Mouse (Mus musculus) cerebellum, adult (tissue): ENCODE measurements at regions not wholly inside any gene's neighbourhood (a gene's known extent, or its start where the extent isn't known, plus 50 kb on each side); places are given as distances from the start of the nearest gene placed in this dataset.
"Not testable (repeated sequence)": the region's sequence is repeated elsewhere in the genome, so short reads cannot be mapped to it uniquely, and the experiment has no call there.

Experiments
- ATAC-seq: cut with Nextera tagmentation; 2 replicates; pipeline ENCODE4 v1.9.2; 2017; ENCODE audit warnings: mild to moderate bottlenecking, moderate library complexity, mixed read lengths; ENCODE audit not compliant: insufficient number of reproducible peaks, low FRiP score, low TSS enrichment

- ATAC-seq = no peak
These were observed 379.7 kb upstream of the Adamts5 start for GRCm38 (mm10) chr16:86281326-86281725.

DNA sequence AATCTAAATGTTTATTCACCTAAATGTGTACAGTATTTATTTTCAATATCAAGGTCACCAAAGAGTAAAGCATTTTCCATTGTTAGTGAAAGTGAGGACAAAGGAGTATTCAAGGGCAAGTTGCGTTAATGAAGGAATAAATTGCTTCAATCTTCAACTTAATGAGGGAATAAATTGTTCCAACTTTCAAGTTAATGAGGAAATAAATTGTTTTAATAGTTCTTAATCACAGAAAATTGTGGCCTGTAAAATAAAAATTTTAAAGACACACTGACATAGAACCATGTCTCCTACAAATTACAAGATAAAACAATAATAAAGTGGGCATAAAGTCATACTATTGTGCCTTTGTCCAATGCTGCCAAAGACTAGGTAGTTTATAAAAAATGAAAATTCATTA lies 375.4 kb upstream of the Adamts5 start:
- ATAC-seq = no peak

- 0 out of 2 replicates have a peak, but pooled peaks have one; percentile 26 for ATAC-seq
These were observed 360.0 kb upstream of the Adamts5 start for GRCm38 (mm10) chr16:86261612-86262011.

DNA sequence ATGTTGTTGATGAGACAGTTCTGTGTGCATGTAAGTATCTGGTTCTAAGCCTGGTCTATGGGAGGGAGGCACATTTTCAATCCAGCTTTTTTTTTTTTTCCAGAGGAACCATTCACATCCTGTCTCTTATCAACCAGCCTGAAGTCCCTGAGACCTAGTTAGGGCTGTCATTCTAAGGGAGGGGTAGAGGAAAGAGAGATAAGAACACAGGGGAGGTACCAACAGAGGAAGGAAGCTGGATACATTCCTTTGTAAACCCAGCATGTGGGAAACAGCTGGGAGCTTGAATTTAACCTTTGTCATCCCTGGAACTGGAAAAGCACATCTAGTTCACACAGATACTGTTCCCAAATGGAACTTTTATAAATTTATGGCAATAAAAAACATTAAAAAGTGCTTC lies 351.0 kb upstream of the Adamts5 start:
- no peak for ATAC-seq

DNA sequence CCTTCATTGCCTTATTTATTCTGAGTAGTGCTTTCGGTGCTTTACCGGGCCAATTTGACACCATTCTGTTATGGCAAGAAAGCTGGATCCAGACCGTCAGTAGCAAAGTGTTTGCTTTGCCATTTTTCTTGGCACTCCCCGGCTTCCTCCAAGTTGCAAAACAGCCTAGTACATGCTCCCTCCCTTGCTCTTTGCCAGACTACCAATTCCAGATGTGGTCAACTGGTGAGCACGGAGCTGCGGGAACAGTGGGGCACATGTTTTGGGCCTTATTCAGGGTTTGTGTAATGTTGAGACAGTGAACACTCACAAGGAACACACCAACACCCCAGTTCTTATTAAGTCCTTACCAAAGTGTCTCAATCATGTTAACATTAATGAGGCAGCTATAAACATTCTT lies 348.4 kb upstream of the Adamts5 start:
- no peak for ATAC-seq

- ATAC-seq = no peak
These were observed 342.6 kb upstream of the Adamts5 start for GRCm38 (mm10) chr16:86244191-86244590.

GRCm38 (mm10) chr16:86242766-86243510 lies 341.3 kb upstream of the Adamts5 start:
- ATAC-seq = no peak

DNA sequence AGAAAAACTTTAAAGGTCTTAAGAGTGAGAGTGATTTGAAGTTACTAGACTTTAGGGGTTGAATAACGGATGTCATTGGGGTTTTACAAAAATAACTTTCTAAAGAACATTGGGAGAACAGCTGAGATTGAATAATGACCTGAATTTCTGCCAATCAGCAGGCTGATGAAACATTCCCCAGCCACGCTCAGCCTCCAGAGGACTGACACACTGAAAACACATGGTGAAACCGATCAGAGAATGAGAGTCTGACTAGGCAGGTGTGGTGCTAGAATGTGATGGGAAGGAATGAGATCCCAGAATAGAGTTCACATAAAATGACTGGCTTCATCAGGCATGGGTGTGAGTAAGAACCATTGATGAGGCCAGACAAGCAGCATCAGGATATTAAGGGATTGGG lies 321.4 kb upstream of the Adamts5 start:
- no peak for ATAC-seq

DNA sequence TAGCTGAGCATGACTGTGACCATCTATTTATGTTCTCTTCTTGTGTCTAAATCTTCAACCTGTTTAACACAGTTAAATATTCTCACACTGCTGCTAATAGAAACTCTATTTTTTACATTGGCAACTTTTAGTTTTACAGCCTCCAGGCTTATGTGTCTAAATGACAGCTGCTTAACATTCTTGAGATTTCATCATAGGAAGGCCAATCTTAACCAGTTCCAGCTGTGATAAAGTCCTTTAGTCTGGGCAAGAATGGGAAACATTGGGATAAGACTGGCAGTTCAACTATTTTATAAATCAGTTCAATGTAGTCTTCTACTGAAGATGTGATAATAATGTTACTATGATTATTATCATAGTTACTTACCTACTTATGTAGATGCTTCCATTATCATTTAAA lies 308.9 kb upstream of the Adamts5 start:
- ATAC-seq = no peak

- ATAC-seq = no peak
These were observed 307.7 kb upstream of the Adamts5 start for GRCm38 (mm10) chr16:86209319-86209718.

GRCm38 (mm10) chr16:86189874-86190273 lies 288.2 kb upstream of the Adamts5 start:
- ATAC-seq = no peak

- no peak for ATAC-seq
These were observed 287.3 kb upstream of the Adamts5 start for GRCm38 (mm10) chr16:86188966-86189365.

- not testable (repeated sequence) for ATAC-seq
These were observed 286.0 kb upstream of the Adamts5 start for GRCm38 (mm10) chr16:86187609-86188008.

- no peak for ATAC-seq
These were observed 257.6 kb upstream of the Adamts5 start for GRCm38 (mm10) chr16:86159021-86159815.

DNA sequence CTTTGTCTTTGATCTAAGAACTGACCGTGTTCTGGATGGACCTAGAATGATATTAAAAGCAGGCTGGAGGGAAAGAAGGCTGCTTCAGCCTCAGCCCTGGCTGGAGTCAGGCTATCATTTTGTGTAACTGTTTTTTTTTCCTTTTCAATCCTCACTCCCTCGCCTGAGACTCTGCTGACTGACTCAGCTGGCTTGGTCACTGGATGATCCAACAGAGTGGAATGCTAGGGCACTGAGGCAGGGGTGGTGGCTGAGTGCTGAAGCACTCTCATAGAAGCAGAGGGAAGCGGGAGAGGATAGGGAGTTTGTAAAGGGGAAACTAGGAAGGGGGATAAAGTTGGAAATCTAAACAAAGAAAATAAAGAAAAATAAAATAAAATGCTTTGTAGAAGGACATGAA lies 236.5 kb upstream of the Adamts5 start:
- no peak for ATAC-seq

DNA sequence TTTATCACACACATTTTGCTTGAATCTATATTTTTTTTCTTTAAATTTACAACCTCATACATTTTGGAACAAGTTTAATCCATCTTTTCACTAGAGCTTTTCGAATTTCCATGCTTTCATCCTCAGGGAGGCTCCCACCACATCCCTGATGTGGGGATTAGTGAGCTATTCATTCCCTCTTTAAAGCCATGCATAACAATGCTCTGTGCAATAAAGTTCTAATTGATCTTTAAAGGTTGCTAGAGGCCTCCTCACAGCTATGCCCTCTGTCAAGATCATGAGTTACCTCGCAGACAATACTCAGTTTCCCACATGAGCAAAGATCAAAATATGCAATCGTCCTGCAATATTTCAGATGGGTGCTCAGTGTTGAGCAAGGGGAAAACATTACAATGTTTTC lies 234.5 kb upstream of the Adamts5 start:
- no peak for ATAC-seq

DNA sequence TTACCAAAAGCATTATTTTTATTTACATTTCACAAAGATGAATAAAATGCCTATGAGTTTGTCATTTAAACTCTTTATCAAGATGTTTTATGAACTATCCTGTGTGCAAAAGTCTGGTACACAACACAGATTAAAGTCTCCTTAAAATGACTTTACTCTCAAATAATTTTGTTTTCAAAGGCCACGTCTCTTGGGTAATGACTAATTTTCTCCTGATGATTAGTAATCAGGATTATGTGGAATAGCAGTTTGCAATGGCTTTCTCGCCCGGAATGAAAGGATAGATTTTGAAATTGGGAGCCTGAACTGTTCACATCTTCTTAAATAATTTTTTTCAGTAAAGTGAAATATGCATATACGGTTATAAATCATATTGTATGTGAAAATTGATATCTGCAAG lies 225.8 kb upstream of the Adamts5 start:
- ATAC-seq = no peak

DNA sequence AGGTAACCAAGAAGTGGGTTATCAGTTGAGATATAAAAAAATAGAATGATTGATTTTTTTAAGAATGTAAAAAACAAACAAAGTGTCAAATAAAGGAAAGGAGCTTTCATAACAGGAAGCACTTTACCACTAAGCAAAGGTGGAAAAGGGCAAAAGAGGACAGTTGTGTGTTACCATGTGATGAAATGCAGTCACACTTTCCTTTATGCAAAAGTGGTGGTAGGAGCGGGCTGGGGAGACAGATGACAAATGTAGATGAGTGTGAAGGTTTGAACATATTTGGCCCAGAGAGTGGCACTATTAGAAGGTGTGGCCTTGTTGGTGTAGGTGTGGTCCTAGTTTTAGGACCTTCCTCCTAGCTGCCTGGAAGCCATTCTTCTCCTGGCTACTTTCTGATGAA lies 222.6 kb upstream of the Adamts5 start:
- ATAC-seq = no peak

- ATAC-seq = no peak
These were observed 221.3 kb upstream of the Adamts5 start for GRCm38 (mm10) chr16:86122936-86123335.

- ATAC-seq = no peak
These were observed 216.3 kb upstream of the Adamts5 start for GRCm38 (mm10) chr16:86117959-86118358.

DNA sequence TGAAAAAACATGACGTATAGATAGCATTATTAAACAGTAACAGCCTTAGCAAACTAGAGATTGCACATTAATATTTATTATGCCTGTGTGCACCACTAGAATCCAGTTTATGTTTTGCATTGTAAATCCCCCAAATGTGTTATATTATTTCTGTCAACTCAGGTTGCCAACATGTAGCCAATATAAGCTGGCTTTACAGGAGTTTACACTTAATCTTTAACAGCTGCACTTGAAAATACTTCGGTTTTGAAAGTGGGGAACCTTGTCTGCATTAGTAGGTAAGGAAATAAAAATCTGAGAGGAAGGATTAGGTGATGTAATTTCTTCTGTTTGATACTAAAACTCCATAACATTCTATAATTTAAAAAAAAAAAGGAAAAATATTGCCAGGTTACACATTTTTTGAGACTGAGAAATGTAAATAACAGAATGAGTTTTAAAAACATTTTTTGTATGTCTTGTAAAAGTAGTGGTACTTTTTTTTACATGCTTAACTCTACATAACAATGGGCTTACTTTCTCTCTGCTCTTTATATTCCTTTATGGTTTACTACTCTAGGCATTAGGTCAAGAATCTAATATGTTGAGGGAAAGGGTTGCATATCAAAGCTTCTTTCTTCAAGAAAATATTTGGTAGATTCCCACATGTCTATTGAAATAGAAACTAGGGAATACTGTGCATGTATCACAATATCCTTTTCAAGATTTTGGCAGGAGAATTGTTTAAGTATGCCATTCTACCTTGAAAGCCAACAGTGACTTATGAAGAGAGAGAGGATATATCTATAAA lies 214.2 kb upstream of the Adamts5 start:
- no peak for ATAC-seq
